Mouse (Mus musculus) heart, embryonic 14.5 days (tissue): Measurements from ENCODE around the gene Sox2. TPM values are rescaled to one million over a fixed set of nuclear protein-coding genes. Genes with fewer than 3 reads are reported as not detected.

Source experiments
- ATAC-seq: fragments of 200-750 bp; cut with Nextera tagmentation; 2 replicates; pipeline ENCODE4 v1.8.0; 2017; ENCODE audit warnings: low read depth, moderate TSS enrichment; ENCODE audit not compliant: insufficient number of reproducible peaks, insufficient read depth, low FRiP score
- H3K27ac ChIP-seq, 2 experiments: fragments of 200-500 bp in 1 of 2; fragments of 300-500 bp in 1 of 2; sonication (generic) in 1 of 2; replicated peaks in 1 of 2; 2 replicates each; pipeline ENCODE4 v1.5.1; 2012 to 2014; ENCODE audit warnings: low read depth in 2 of 2, low read length in 2 of 2, control low read depth in 1 of 2, mild to moderate bottlenecking in 1 of 2, mixed read lengths in 1 of 2; ENCODE audit not compliant: control insufficient read depth in 1 of 2, insufficient read depth in 1 of 2
- H3K27me3 ChIP-seq: fragments of 300-500 bp; sonication (generic); 2 replicates; pipeline ENCODE4 v1.6.1; 2014; ENCODE audit warnings: mild to moderate bottlenecking, low read length, control low read depth; ENCODE audit not compliant: control insufficient read depth, insufficient read depth
- H3K36me3 ChIP-seq: fragments of 300-500 bp; sonication (generic); 2 replicates; pipeline ENCODE4 v1.6.1; 2014; ENCODE audit warnings: mild to moderate bottlenecking, control low read depth, low read length, mixed read lengths; ENCODE audit not compliant: control insufficient read depth, insufficient read depth
- H3K4me1 ChIP-seq, 2 experiments: fragments of 200-500 bp in 1 of 2; fragments of 300-500 bp in 1 of 2; sonication (generic) in 1 of 2; 2 replicates each; pipeline ENCODE4 v1.6.1; 2012 to 2014; ENCODE audit warnings: low read length in 2 of 2, control low read depth in 1 of 2, mixed read lengths in 1 of 2; ENCODE audit not compliant: control insufficient read depth in 2 of 2, insufficient read depth in 2 of 2
- H3K4me2 ChIP-seq: fragments of 300-500 bp; sonication (generic); 2 replicates; pipeline ENCODE4 v1.6.1; 2014; ENCODE audit warnings: mild to moderate bottlenecking, low read length
- H3K4me3 ChIP-seq, 2 experiments: fragments of 200-500 bp in 1 of 2; fragments of 300-500 bp in 1 of 2; sonication (generic) in 1 of 2; 2 replicates each; pipeline ENCODE4 v1.5.1; 2012 to 2014; ENCODE audit warnings: low read length in 2 of 2, mild to moderate bottlenecking in 2 of 2, control low read depth in 1 of 2, low read depth in 1 of 2, moderate library complexity in 1 of 2; ENCODE audit not compliant: control insufficient read depth in 1 of 2, insufficient read depth in 1 of 2
- H3K9ac ChIP-seq: fragments of 300-500 bp; sonication (generic); 2 replicates; pipeline ENCODE4 v1.6.1; 2014; ENCODE audit warnings: mild to moderate bottlenecking, low read length
- H3K9me3 ChIP-seq: fragments of 300-500 bp; sonication (generic); 2 replicates; pipeline ENCODE4 v1.6.1; 2016; ENCODE audit warnings: low read length, control low read depth; ENCODE audit not compliant: control insufficient read depth
- WGBS: fragments of 180-500 bp; shearing (Covaris S2); extraction: QIAGEN DNeasy Blood & Tissue Kit; methylation state at CpG from one replicate; pipeline ENCODE4 v1.1.7; 2014; 5-methylcytosine and 5-hydroxymethylcytosine counted together
- microRNA counts: library from miRNA; unstranded; fragments of <30 nt; microRNA quantifications from one replicate; lab custom pipeline; 2016
- microRNA-seq: library from miRNA; unstranded; fragments of <30 nt; microRNA quantifications from one replicate; pipeline ENCODE4, GENCODE M21; 2016
- polyA plus RNA-seq: library from polyadenylated mRNA; unstranded; fragments of >200 nt; fragmentation: Nextera tagmentation; extraction: Ambion mirVana; gene quantifications from 2 replicates; pipeline ENCODE4 v1.2.1, GENCODE M21; 2014

Sox2 gene
- polyA plus RNA-seq, 1 experiment from 2014 or later, result 0.24 TPM

- Histone ChIP-seq H3K9me3 (no peaks in the 10 kb centered on the region), H3K36me3 (no peaks in the 10 kb centered on the region), H3K4me2 (no peak overlapping the region), H3K4me3 (no peak overlapping the region), H3K4me1 (peaks cover 2 to 8% of the 10 kb centered on the region in 2 experiments; a peak in 3 of 4 replicates), H3K27ac (no peak overlapping the region), H3K27me3 (no peaks in the 10 kb centered on the region), H3K9ac (no peak overlapping the region)
- ATAC-seq, result no peak
- WGBS, result 79% methylated on average over 6 of the region's 6 CpGs
Observed at GRCm38 (mm10) chr3:34688072-34688471, 37.9 kb downstream of the Sox2 start.

DNA sequence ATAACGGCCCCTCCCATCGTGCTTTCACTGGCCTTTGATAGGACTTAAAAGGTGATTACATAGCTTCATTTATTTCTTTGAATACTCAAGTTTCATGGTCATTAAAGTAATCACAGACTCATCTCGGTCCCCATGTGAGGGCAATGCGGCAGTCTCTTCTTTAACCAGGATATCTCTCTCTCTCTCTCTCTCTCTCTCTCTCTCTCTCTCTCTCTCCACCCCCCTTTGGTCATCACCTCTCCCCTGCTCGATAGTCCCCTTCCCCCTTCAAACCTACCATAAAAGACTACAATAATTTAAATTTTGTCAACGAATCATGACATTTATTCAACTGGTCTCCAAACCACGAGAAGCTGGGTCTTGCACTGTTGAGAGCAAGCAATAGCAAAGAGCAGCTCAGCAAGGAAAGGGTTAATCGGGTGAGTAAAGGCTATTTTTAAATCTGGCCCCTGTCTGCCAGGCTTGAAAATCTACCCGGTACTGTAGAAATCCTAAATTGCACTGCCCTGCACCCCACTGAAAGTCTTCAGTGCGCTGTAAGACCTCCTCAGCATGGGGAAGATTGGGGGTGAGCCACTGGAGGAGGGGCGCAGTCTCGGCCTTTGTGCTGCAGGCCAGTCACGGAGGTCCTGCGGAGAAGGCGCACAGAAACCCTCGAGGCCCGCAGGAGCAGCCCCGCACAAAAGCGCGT, 41.6 kb downstream of the Sox2 start:
- H3K27me3 ChIP-seq, result no peaks in the 10 kb centered on the region
- H3K4me3 ChIP-seq, result peak overlapping the region; percentile 43
- no peaks in the 10 kb centered on the region for H3K36me3 ChIP-seq
- H3K9me3 ChIP-seq, result no peaks in the 10 kb centered on the region
- H3K9ac ChIP-seq, result peak overlapping the region; percentile 68
- H3K27ac ChIP-seq, result no peak overlapping the region
- ATAC-seq, result peak; percentile 54; the same call in 1 of the 2 replicates
- peaks cover 2 to 8% of the 10 kb centered on the region in 2 experiments; a peak in 3 of 4 replicates for H3K4me1 ChIP-seq
- WGBS, result 6% methylated on average over 20 of the region's 20 CpGs
- H3K4me2 ChIP-seq, result peak overlapping the region; percentile 90

GRCm38 (mm10) chr3:34692394-34692745, 42.2 kb downstream of the Sox2 start:
- H3K4me2 ChIP-seq, result peak overlapping the region; percentile 90
- H3K4me3 ChIP-seq, result peak overlapping the region; percentile 43
- no peaks in the 10 kb centered on the region for H3K27me3 ChIP-seq
- H3K9ac ChIP-seq, result peak overlapping the region; percentile 68
- 18% methylated on average over 15 of the region's 15 CpGs for WGBS
- peaks cover 2 to 8% of the 10 kb centered on the region in 2 experiments; a peak in 3 of 4 replicates for H3K4me1 ChIP-seq
- H3K27ac ChIP-seq, result no peak overlapping the region
- H3K36me3 ChIP-seq, result no peaks in the 10 kb centered on the region
- no peaks in the 10 kb centered on the region for H3K9me3 ChIP-seq
- ATAC-seq, result no peak

MicroRNAs within 50 kb of the gene (microRNA counts, 519-probe panel; counts per million panel counts)
- microRNA mmu-miR-1897-3p (lab: Ali Mortazavi, UCI), result 322 counts per million, percentile 70 among the panel's probes with 10 or more counts

Small RNA genes lying within 50 kb of the gene (microRNA-seq; reads per million reads assigned to microRNA genes)
- not detected for gene Mir1897
